Mouse (Mus musculus) cerebellum, adult 2 months (tissue): ENCODE data around the gene Pigw.

Experiments used
- CTCF ChIP-seq: fragments of 200-500 bp; IDR thresholded peaks from 2 replicates; pipeline ENCODE4 v1.5.1; 2011; ENCODE audit warnings: low read depth, mild to moderate bottlenecking, control low read depth, low read length, moderate library complexity, borderline replicate concordance; ENCODE audit not compliant: insufficient read depth
- POLR2A ChIP-seq: fragments of 200-500 bp; IDR thresholded peaks from 2 replicates; pipeline ENCODE4 v1.6.1; 2011; ENCODE audit warnings: low read length, control low read depth, borderline replicate concordance; ENCODE audit not compliant: insufficient read depth

- no peak for TF ChIP-seq CTCF
- no peak for TF ChIP-seq POLR2A
Observed at GRCm38 (mm10) chr11:84868786-84869259, 11.3 kb downstream of the Pigw start.
